Mouse (Mus musculus) c-Kit-negative CD71-positive TER-119-positive erythroid progenitor cells, embryonic 14.5 days (primary cell): ENCODE data around the gene Fxr2.
"Not testable (repeated sequence)": the region's sequence is repeated elsewhere in the genome, so short reads cannot be mapped to it uniquely, and the experiment has no call there.

ENCODE experiments used
- DNase-seq: peaks from one replicate; pipeline ENCODE4 v3.0.0-alpha.2; 2013; ENCODE audit warnings: low read depth, low spot score

Fxr2 gene

GRCm38 (mm10) chr11:69683576-69683975, 50.8 kb downstream of the Fxr2 start:
- no peak for DNase-seq

GRCm38 (mm10) chr11:69684128-69684745, 51.4 kb downstream of the Fxr2 start:
- no peak for DNase-seq

GRCm38 (mm10) chr11:69684936-69685335, 52.1 kb downstream of the Fxr2 start:
- no peak for DNase-seq

- no peak for DNase-seq
Observed at GRCm38 (mm10) chr11:69685526-69686148, 52.8 kb downstream of the Fxr2 start, which contains the start of gene Tnfsf13. TSS of gene Tnfsf13 (minus strand) at chr11:69685784.

- DNase-seq = no peak
Observed at GRCm38 (mm10) chr11:69686377-69686776, 53.6 kb downstream of the Fxr2 start.

GRCm38 (mm10) chr11:69687061-69687460, 54.3 kb downstream of the Fxr2 start:
- DNase-seq = no peak

- no peak for DNase-seq
Observed at GRCm38 (mm10) chr11:69689891-69690290, 57.1 kb downstream of the Fxr2 start.

- no peak for DNase-seq
Observed at GRCm38 (mm10) chr11:69692196-69692811, 59.5 kb downstream of the Fxr2 start.

- DNase-seq = no peak
Observed at GRCm38 (mm10) chr11:69692863-69693262, 60.1 kb downstream of the Fxr2 start.

GRCm38 (mm10) chr11:69693421-69693965, 60.7 kb downstream of the Fxr2 start:
- DNase-seq = no peak

- no peak for DNase-seq
Observed at GRCm38 (mm10) chr11:69695046-69695360, 62.2 kb downstream of the Fxr2 start.

GRCm38 (mm10) chr11:69695361-69696181, 62.8 kb downstream of the Fxr2 start, which contains the start of the genes Tnfsf12 and Tnfsfm13:
TSS of gene Tnfsf12 (minus strand) at chr11:69695849.
TSS of gene Tnfsfm13 (minus strand) at chr11:69696098.
- DNase-seq = no peak

- DNase-seq = no peak
Observed at GRCm38 (mm10) chr11:69697396-69697795, 64.6 kb downstream of the Fxr2 start.

- DNase-seq = no peak
Observed at GRCm38 (mm10) chr11:69698574-69698973, 65.8 kb downstream of the Fxr2 start.

GRCm38 (mm10) chr11:69699595-69699994, 66.8 kb downstream of the Fxr2 start:
- no peak for DNase-seq

GRCm38 (mm10) chr11:69702886-69703285, 70.1 kb downstream of the Fxr2 start:
- not testable (repeated sequence) for DNase-seq
